ENCODE assay signal across 7 mouse cellular contexts in the genomic region with DNA sequence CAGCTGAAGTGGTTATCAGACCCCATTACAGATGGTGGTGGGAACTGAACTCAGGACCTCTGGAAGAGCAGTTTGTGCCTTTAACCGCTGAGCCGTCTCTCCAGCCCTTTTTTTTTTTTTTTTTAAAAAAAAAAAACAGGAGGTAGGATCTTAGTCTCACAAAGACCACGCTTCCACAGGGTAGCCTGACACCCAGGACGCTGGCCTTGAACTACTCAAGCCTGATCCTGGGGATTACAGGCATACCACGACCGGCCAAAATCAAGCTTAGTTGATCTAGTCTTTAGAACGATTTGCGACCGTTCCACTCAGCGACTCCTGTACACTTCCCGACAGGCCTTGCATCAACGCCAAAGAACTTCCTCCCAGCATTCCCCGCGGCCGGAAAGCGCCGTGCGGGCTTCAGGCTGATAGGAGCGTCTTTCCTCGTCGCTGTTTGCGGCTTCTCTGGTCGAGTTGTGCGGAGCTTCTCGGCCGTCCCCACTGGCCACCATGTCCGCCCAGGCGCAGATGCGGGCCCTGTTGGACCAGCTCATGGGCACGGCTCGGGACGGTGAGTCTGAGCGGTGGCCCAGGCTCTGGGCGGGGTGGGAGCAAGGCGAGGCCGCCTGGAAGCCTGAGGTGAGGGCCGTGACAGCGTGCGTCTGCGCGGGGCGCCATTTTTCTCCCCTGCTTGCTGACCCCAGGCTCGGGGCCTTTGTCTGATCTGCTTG. TPM values are rescaled to one million over a fixed set of nuclear protein-coding genes. Genes with fewer than 3 reads are reported as not detected.
A peak's percentile ranks its signal among the peaks of the same experiment; 100 is the strongest.
DNase-seq lines count a peak whose midpoint lies in the region; ATAC-seq lines count a peak whose summit lies in the region.

A gene (plus strand): TSS at position 358 of the 713 bp plus-strand sequence.

- H3K27me3 ChIP-seq in intestine, embryonic 16.5 days (replicated peaks; ENCODE audit: control insufficient read depth, insufficient read depth, low read length) = no peaks in the 10 kb centered on the region
- H3K27me3 ChIP-seq in midbrain, embryonic 11.5 days (ENCODE audit: control insufficient read depth, insufficient read depth, low read length) = no peaks in the 10 kb centered on the region

- H3K27ac ChIP-seq in intestine, embryonic 16.5 days (ENCODE audit: low read length) = peak within 1 kb of the TSS; percentile 99
- peak within 1 kb of the TSS; percentile 93 for H3K27ac ChIP-seq in midbrain, embryonic 11.5 days (ENCODE audit: low read depth, low read length)

- H3K4me2 ChIP-seq in intestine, embryonic 16.5 days (ENCODE audit: low read depth, low read length) = peak within 1 kb of the TSS; percentile 72
- H3K4me2 ChIP-seq in midbrain, embryonic 11.5 days = peak within 1 kb of the TSS; percentile 86

- no peaks in the 10 kb centered on the region for H3K9me3 ChIP-seq in intestine, embryonic 16.5 days (ENCODE audit: control insufficient read depth, low read length)
- H3K9me3 ChIP-seq in midbrain, embryonic 11.5 days (ENCODE audit: control insufficient read depth, low read length) = no peaks in the 10 kb centered on the region

- peak within 1 kb of the TSS; percentile 98 for H3K4me3 ChIP-seq in intestine, embryonic 16.5 days (ENCODE audit: low read length)
- peak within 1 kb of the TSS; percentile 84 for H3K4me3 ChIP-seq in midbrain, embryonic 11.5 days (ENCODE audit: low read depth, low read length)

- H3K36me3 ChIP-seq in intestine, embryonic 16.5 days (ENCODE audit: control insufficient read depth, insufficient read depth, low read length) = no peaks in the 10 kb centered on the region; the same call in none of the 2 replicates
- 0 out of 2 replicates have a peak, but pooled peaks cover 3% of the 10 kb centered on the region for H3K36me3 ChIP-seq in midbrain, embryonic 11.5 days (ENCODE audit: control insufficient read depth, insufficient read depth, low read length)

- ATAC-seq in intestine, embryonic 16.5 days = peak; percentile 97
- ATAC-seq in midbrain, embryonic 11.5 days (ENCODE audit: low FRiP score) = peak; percentile 93

- WGBS in intestine, embryonic 16.5 days = under 1% methylated on average over 43 of the region's 43 CpGs
- WGBS in midbrain, embryonic 11.5 days = under 1% methylated on average over 43 of the region's 43 CpGs

- intact Hi-C loops in left cerebral cortex, postnatal 36 days (cut with DNase I) = no loop called here

- DNase-seq in adrenal gland, adult 2 months = peak; percentile 96
- peak; percentile 88 for DNase-seq in embryo, embryonic 11.5 days (ENCODE audit: low read depth, low spot score)
- peak; percentile 77 to 92 for DNase-seq in gastrocnemius, postnatal 4 days (ENCODE audit: low spot score in 2 of 2)
- peak; percentile 97 for DNase-seq in left cerebral cortex, postnatal 36 days (ENCODE audit: low spot score in 2 of 2)
- peak; percentile 99 for DNase-seq in midbrain, embryonic 11.5 days (ENCODE audit: low spot score, missing footprints)
- DNase-seq in skeletal muscle tissue, adult 2 months (ENCODE audit: low read depth, low spot score) = peak; percentile 89

- peak within 1 kb of the TSS; percentile 99 for H3K9ac ChIP-seq in intestine, embryonic 16.5 days (ENCODE audit: low read depth, low read length)
- peak within 1 kb of the TSS; percentile 83 for H3K9ac ChIP-seq in midbrain, embryonic 11.5 days (ENCODE audit: low read length)

- peaks cover 5% of the 10 kb centered on the region; the same call in 1 of the 2 replicates for H3K4me1 ChIP-seq in intestine, embryonic 16.5 days (ENCODE audit: control insufficient read depth, insufficient read depth, low read length)
- H3K4me1 ChIP-seq in midbrain, embryonic 11.5 days (ENCODE audit: control insufficient read depth, insufficient read depth, low read length) = peaks cover 11% of the 10 kb centered on the region

RNA-seq across cellular contexts. Expression of the gene that starts here (rescaled TPM):
- 10 to 100 TPM; 44.3 to 58.6 TPM for total RNA-seq in adrenal gland, adult 2 months (2021)
- 26.4 and 30.5 TPM in 2 replicates for polyA plus RNA-seq in adrenal gland, adult 2 months (2012; rRNA removed)
- total RNA-seq in gastrocnemius, postnatal 4 days (2021) = 10 to 100 TPM; 33.6 to 43.9 TPM
- 68.2 and 72.2 TPM in 2 replicates for polyA plus RNA-seq in intestine, embryonic 16.5 days (2015; fragmentation: Nextera tagmentation; extraction: Ambion mirVana)
- total RNA-seq in left cerebral cortex, postnatal 36 days (2021) = 10 to 100 TPM; 64.0 to 86.2 TPM
- 127 and 137 TPM in 2 replicates for polyA plus RNA-seq in midbrain, embryonic 11.5 days (2014; fragmentation: Nextera tagmentation; extraction: Ambion mirVana)

Comparison
In these comparisons a context has a peak if more than half of its experiments do, and no peak if none do; other contexts are left out.
1. Peak in every context shown above with its lines: DNase-seq, ATAC-seq, H3K4me3 ChIP-seq and H3K27ac ChIP-seq.